Mouse (Mus musculus) CH12.LX (cell line): ENCODE measurements around the gene Casp9.

ENCODE experiments used
- CTCF ChIP-seq, 2 experiments: IDR thresholded peaks in 1 of 2; conservative IDR thresholded peaks in 1 of 2; 2 replicates each; pipeline ENCODE4 v1.5.1; 2011 to 2012; ENCODE audit warnings: low read depth in 2 of 2, low read length in 2 of 2, improper control_type of control experiment in 1 of 2, inconsistent platforms in 1 of 2, mild to moderate bottlenecking in 1 of 2, moderate library complexity in 1 of 2
- E2F4 ChIP-seq: IDR thresholded peaks from 2 replicates; pipeline ENCODE4 v1.6.1; 2011; ENCODE audit warnings: low read depth, low read length, improper control_type of control experiment; ENCODE audit not compliant: insufficient replicate concordance
- EP300 ChIP-seq: IDR thresholded peaks from 2 replicates; pipeline ENCODE4 v1.6.1; 2011; ENCODE audit warnings: low read length, improper control_type of control experiment
- HCFC1 ChIP-seq: IDR thresholded peaks from 2 replicates; pipeline ENCODE4 v1.6.1; 2012; ENCODE audit warnings: low read depth, mild to moderate bottlenecking, inconsistent platforms, low read length, improper control_type of control experiment
- JUND ChIP-seq: conservative IDR thresholded peaks from 2 replicates; pipeline ENCODE4 v1.6.1; 2011; ENCODE audit warnings: low read depth, low read length, improper control_type of control experiment
- MAX ChIP-seq: IDR thresholded peaks from 2 replicates; pipeline ENCODE4 v1.6.1; 2011; ENCODE audit warnings: low read length, improper control_type of control experiment
- NRF1 ChIP-seq: IDR thresholded peaks from 2 replicates; pipeline ENCODE4 v1.6.1; 2014; ENCODE audit warnings: low read depth, mild to moderate bottlenecking, inconsistent platforms, low read length, improper control_type of control experiment, moderate library complexity
- POLR2A ChIP-seq: IDR thresholded peaks from 2 replicates; pipeline ENCODE4 v1.6.1; 2011; ENCODE audit warnings: low read depth, mild to moderate bottlenecking, improper control_type of control experiment, low read length
- SMC3 ChIP-seq: IDR thresholded peaks from 2 replicates; pipeline ENCODE4 v1.6.1; 2011; ENCODE audit warnings: low read depth, low read length, improper control_type of control experiment
- TBP ChIP-seq: conservative IDR thresholded peaks from 2 replicates; pipeline ENCODE4 v1.6.1; 2011; ENCODE audit warnings: low read depth, low read length, improper control_type of control experiment
- UBTF ChIP-seq: IDR thresholded peaks from 2 replicates; pipeline ENCODE4 v1.6.1; 2012; ENCODE audit warnings: low read depth, mild to moderate bottlenecking, inconsistent platforms, low read length, improper control_type of control experiment, moderate library complexity
- USF1 ChIP-seq: IDR thresholded peaks from 2 replicates; pipeline ENCODE4 v1.6.1; 2014; ENCODE audit warnings: low read depth, mild to moderate bottlenecking, inconsistent platforms, low read length, improper control_type of control experiment
- ZMIZ1 ChIP-seq: IDR thresholded peaks from 2 replicates; pipeline ENCODE4 v1.6.1; 2012; ENCODE audit warnings: low read depth, mild to moderate bottlenecking, inconsistent platforms, low read length, improper control_type of control experiment

DNA sequence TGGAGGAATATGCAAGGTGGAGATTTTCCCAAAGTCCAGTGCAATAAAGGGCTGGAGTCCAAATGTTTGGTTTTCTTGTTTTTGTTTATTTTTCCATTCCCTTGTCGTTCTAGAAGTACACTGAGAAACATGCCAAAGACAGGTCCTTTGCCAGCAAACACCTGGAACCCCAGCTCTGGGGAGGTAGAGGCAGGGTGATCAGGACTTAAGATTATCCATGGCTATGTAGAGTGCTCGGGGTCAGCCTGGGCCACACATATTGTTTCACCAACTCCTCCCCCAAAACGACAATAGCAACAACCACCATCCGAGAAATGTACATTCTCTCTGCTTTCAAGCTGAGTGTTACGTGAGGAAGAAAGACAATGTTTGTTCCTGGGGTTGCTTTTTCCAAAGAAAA, 32.6 kb downstream of the Casp9 start, which contains the start of gene Cela2a:
- no peak for TF ChIP-seq CTCF (conservative IDR thresholded peaks at IDR 0.05 in 1 of 2, IDR thresholded peaks at IDR 0.05 in 1 of 2; ENCODE audit: low read depth in 2 of 2, low read length in 2 of 2)
- TF ChIP-seq ZMIZ1: no peak
- TF ChIP-seq POLR2A: no peak
- TF ChIP-seq UBTF: no peak
- TF ChIP-seq EP300: no peak
- no peak for TF ChIP-seq USF1
- no peak for TF ChIP-seq JUND
- TF ChIP-seq MAX: no peak
- no peak for TF ChIP-seq NRF1
- no peak for TF ChIP-seq E2F4
- no peak for TF ChIP-seq HCFC1
- TF ChIP-seq SMC3: no peak
- TF ChIP-seq TBP: no peak
